Comparison of ENCODE assay signal across 8 mouse cellular contexts in genomic region chr3:51916060-51916870, GRCm38 (mm10).
DNase-seq lines count a peak whose midpoint lies in the region; ATAC-seq and TF ChIP-seq lines count a peak whose summit lies in the region.

No protein-coding gene starts in this region.

- H3K27me3 ChIP-seq in embryonic facial prominence, embryonic 13.5 days = no peaks in the 10 kb centered on the region
- H3K27me3 ChIP-seq in heart, postnatal 0 days (ENCODE audit: control insufficient read depth, insufficient read depth, low read length) = no peaks in the 10 kb centered on the region
- H3K27me3 ChIP-seq in liver, adult 2 months (ENCODE audit: control insufficient read depth, insufficient read depth, low read length) = no peaks in the 10 kb centered on the region
- H3K27me3 ChIP-seq in neural tube, embryonic 13.5 days = no peaks in the 10 kb centered on the region

- H3K27ac ChIP-seq in embryonic facial prominence, embryonic 13.5 days = 0 out of 2 replicates have a peak overlapping the region, but pooled peaks have one; percentile 66
- H3K27ac ChIP-seq in heart, postnatal 0 days (ENCODE audit: low read depth) = peak overlapping the region; percentile 82
- peak overlapping the region; percentile 82 for H3K27ac ChIP-seq in liver, adult 2 months (replicated peaks; ENCODE audit: insufficient read depth, low read depth, low read length)
- H3K27ac ChIP-seq in neural tube, embryonic 13.5 days (replicated peaks) = peak overlapping the region; percentile 64

- 43% methylated on average over 10 of the region's 10 CpGs for WGBS in embryonic facial prominence, embryonic 13.5 days
- 9% methylated on average over 10 of the region's 10 CpGs for WGBS in heart, postnatal 0 days
- 13% methylated on average over 10 of the region's 10 CpGs for WGBS in liver, adult 2 months
- 22% methylated on average over 10 of the region's 10 CpGs for WGBS in neural tube, embryonic 13.5 days

- H3K9me3 ChIP-seq in embryonic facial prominence, embryonic 13.5 days = peaks cover 7% of the 10 kb centered on the region; the same call in 1 of the 2 replicates
- H3K9me3 ChIP-seq in heart, postnatal 0 days (replicated peaks; ENCODE audit: control insufficient read depth, low read length) = no peaks in the 10 kb centered on the region
- no peaks in the 10 kb centered on the region for H3K9me3 ChIP-seq in neural tube, embryonic 13.5 days

- H3K79me2 ChIP-seq in liver, adult 2 months (ENCODE audit: control insufficient read depth, insufficient read depth, low read length) = no peaks in the 10 kb centered on the region

- DNase-seq in NIH3T3 (ENCODE audit: low read depth) = peak; percentile 50
- peak; percentile 92 for DNase-seq in heart, postnatal 0 days (ENCODE audit: low spot score)
- DNase-seq in kidney, postnatal 25 days = peak; percentile 71 to 90
- peak; percentile 89 for DNase-seq in liver, adult 2 months (ENCODE audit: extremely low read depth, low read depth, low spot score)
- DNase-seq in cerebellum, adult 11-12 months = no peak

- no peak overlapping the region for H3K4me3 ChIP-seq in embryonic facial prominence, embryonic 13.5 days
- H3K4me3 ChIP-seq in heart, postnatal 0 days (ENCODE audit: low read depth, low read length) = no peak overlapping the region
- H3K4me3 ChIP-seq in liver, adult 2 months (ENCODE audit: insufficient read depth, low read depth, low read length) = peak overlapping the region; percentile 7; the same call in 1 of the 2 replicates
- no peak overlapping the region for H3K4me3 ChIP-seq in neural tube, embryonic 13.5 days

- TF ChIP-seq POLR2A in liver, adult 2 months (IDR thresholded peaks at IDR 0.05; ENCODE audit: extremely low read depth, insufficient read depth, low read length) = no peak

- TF ChIP-seq EP300 in heart, postnatal 0 days (IDR thresholded peaks at IDR 0.05; ENCODE audit: low read depth) = peak; percentile 64; the same call in 1 of the 2 replicates

- H3K4me2 ChIP-seq in embryonic facial prominence, embryonic 13.5 days = no peak overlapping the region
- peak overlapping the region; percentile 32 for H3K4me2 ChIP-seq in heart, postnatal 0 days (ENCODE audit: low read depth, low read length)
- peak overlapping the region; percentile 4; the same call in 1 of the 2 replicates for H3K4me2 ChIP-seq in neural tube, embryonic 13.5 days

- no peak overlapping the region for H3K9ac ChIP-seq in embryonic facial prominence, embryonic 13.5 days
- H3K9ac ChIP-seq in heart, postnatal 0 days (replicated peaks; ENCODE audit: low read depth, low read length) = no peak overlapping the region
- H3K9ac ChIP-seq in liver, adult 2 months (ENCODE audit: low read depth, low read length) = 0 out of 2 replicates have a peak overlapping the region, but pooled peaks have one; percentile 30
- H3K9ac ChIP-seq in neural tube, embryonic 13.5 days = peak overlapping the region; percentile 45; the same call in 1 of the 2 replicates

- no peaks in the 10 kb centered on the region for H3K36me3 ChIP-seq in embryonic facial prominence, embryonic 13.5 days
- H3K36me3 ChIP-seq in heart, postnatal 0 days (replicated peaks; ENCODE audit: control insufficient read depth, insufficient read depth, low read length) = no peaks in the 10 kb centered on the region
- no peaks in the 10 kb centered on the region for H3K36me3 ChIP-seq in liver, adult 2 months (ENCODE audit: control insufficient read depth, insufficient read depth, low read length)
- no peaks in the 10 kb centered on the region for H3K36me3 ChIP-seq in neural tube, embryonic 13.5 days

- TF ChIP-seq CTCF in heart, postnatal 0 days (IDR thresholded peaks at IDR 0.05; ENCODE audit: low read depth) = no peak
- TF ChIP-seq CTCF in liver, adult 2 months (IDR thresholded peaks at IDR 0.05; ENCODE audit: low read depth, low read length) = no peak

- H3K4me1 ChIP-seq in embryonic facial prominence, embryonic 13.5 days = peaks cover 24% of the 10 kb centered on the region
- H3K4me1 ChIP-seq in heart, postnatal 0 days (ENCODE audit: control insufficient read depth, insufficient read depth) = peaks cover 32% of the 10 kb centered on the region
- H3K4me1 ChIP-seq in liver, adult 2 months (ENCODE audit: control insufficient read depth, insufficient read depth, low read length) = peaks cover 16% of the 10 kb centered on the region
- peaks cover 39% of the 10 kb centered on the region for H3K4me1 ChIP-seq in neural tube, embryonic 13.5 days (replicated peaks)

- ATAC-seq in embryonic facial prominence, embryonic 13.5 days (ENCODE audit: insufficient number of reproducible peaks, insufficient read depth, low FRiP score, low TSS enrichment, low read depth) = no peak
- ATAC-seq in heart, postnatal 0 days (ENCODE audit: insufficient read depth, low read depth) = peak; percentile 96
- ATAC-seq in neural tube, embryonic 13.5 days (ENCODE audit: low read depth) = no peak
- no peak for ATAC-seq in activated CD4-positive, CD25-positive, alpha-beta regulatory T cell, adult 4 months

Comparison
In these comparisons a context has a peak if more than half of its experiments do, and no peak if none do; other contexts are left out.
1. H3K9ac ChIP-seq: peak in liver, adult 2 months (single experiment) and neural tube, embryonic 13.5 days (single experiment); none in embryonic facial prominence, embryonic 13.5 days (single experiment) and heart, postnatal 0 days (single experiment).
2. Peak in every context shown above with its lines, with median percentiles within 50 percentile points of each other: H3K27ac ChIP-seq.